Mouse (Mus musculus): ENCODE data around the gene Rasd2.

DNA sequence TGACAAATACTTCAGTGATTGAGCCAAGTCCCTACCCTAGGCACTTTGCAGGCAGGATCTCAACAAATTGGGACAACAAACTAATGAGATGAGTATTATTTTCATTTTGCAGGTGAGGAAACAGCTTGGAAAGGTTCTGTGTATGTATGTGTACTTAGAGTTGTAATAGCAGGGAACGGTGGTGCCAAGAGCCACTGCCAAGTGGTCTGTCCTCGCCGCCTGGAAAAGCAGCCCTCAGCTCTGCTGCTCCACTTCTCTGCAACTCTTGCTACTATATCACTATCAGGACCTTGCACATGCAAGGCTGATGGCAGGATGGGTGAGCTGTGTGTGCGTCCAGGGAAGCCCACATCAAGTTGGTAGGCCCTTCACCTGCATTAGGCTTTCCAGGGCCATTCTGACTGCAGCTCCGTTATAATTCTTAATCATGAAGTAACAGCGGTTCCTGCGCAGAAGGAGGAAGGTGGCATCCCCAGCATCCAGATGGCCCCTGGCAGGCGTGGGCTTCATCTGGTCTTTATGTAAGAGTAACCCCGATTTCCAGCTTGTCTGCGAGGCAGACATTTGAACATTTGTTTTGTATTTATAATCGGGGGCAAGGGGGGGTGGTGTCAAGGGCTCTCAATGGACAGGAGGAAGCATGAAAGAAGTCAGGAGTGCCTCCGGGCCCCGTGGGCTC, 9.4 kb upstream of the Rasd2 start:
- TF ChIP-seq CTCF (IDR thresholded peaks at IDR 0.05; ENCODE audit: borderline replicate concordance, insufficient read depth, low read length) (no peak), POLR2A (IDR thresholded peaks at IDR 0.05; ENCODE audit: low read depth, low read length) (no peak)

Measured in embryonic fibroblast, embryonic 13.5 days (primary cell).